Mouse (Mus musculus) ovary, postnatal 36 days (tissue): ENCODE data around the gene Atp8a2.
A peak's percentile ranks its signal among the peaks of the same experiment; 100 is the strongest.
"Not testable (repeated sequence)": the region's sequence is repeated elsewhere in the genome, so short reads cannot be mapped to it uniquely, and the experiment has no call there.

Experiments used
- DNase-seq: peaks from one replicate; pipeline ENCODE4 v3.0.0; 2022; ENCODE audit warnings: low spot score, mixed read lengths

Gene Atp8a2

DNA sequence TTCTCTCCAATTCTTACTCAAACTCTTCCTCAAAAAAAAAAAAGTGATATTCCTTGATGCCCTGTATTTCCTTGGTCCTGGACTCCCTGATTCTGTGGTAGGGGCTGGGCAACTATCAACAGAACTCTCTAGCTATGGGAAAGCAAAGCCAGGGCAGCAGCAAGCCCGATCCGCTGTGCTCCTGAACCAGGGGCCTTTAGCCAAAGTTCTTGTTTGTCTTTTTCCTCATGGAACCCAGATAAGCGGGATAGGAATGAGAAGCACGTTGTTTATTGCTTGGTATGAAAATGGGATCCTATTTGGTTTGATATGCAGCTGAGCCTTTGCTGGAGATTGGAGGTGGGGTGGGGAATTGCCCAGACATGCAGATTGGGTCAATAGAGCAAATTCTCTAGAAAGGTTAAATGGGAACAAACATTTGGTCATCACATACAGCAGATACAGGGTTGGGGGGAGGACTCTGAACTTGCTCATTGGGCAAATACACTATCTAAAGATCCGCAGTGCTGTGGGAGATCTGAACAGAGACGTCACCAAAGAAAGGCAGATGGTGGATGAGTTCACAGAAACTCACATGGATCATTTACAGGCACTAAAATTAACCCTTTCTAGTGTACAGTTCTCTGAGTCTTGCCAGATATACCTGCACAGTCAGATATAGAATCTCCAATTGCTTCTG is 353.6 kb downstream of the Atp8a2 start:
- DNase-seq: no peak

DNA sequence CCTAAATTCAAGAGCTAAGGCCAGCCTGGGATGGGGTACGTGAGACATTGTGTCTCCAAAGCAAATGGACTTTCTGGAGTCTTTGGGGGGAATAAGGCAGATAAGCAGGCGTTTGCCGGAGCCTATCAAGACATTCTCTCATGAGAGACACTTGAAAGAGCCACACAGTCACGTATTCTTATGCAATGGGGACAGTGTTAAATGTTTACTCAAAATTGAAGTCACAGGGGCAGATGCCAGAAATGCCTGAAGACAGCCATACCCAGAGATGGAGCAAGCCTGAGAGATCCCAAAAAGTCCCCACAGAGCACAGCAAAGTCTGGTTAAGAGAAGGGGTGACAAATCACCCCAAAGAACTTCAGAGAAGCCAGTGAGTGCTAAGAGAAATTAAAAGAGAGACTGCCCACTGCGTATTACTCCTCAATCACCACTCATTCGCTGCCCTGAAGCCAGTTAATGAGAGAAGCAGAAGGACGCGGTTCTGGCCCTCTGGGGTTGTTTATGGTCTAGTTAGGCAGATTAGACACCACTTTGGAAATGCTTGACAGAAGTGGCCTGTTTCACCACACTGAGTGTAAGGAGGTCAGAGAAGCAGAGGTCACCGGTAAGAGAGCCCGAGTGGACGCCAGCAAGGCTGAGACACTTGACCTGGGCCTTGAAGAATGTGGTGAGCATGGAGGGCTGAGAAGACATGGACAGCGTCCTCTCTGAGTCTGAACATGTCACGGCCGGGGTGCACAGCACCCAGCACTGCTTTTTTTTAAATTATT is 356.8 kb downstream of the Atp8a2 start:
- DNase-seq: no peak

DNA sequence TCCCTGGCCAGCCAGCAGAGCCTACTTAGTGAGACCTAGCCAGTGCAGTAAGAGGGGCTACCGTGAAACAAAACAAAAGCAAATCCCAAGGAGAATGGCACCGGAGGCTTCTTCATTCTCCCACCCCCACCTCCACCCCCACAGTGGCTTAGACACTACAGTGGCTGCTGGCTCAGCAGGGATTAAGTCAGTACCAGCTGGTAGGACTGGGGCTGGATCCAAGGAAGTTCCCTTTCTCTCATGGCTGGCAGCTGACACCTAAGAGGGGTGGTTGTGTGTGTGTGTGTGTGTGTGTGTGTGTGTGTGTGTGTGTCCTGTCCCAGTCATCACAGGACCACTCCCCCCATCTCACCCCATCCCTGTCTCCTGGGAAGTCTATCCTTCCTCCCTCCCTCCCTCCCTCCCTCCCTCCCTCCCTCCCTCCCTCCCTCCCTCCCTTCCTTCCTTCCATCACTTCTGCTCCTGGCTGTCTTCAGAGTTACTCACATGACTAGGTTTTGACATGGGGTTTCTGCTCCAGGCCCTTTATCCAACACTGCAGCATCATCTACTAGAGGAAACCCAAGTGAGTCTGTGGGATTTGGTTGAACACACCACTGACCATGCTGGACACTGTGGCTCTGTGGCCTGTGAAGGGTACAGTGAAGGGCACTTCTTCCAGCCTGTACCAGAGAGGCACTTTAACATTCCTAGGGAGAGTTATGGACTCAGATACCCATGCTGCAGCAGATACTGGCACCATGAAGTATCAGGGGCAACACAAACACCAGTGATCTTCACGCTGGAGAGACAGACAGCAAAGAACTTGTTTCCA is 358.3 kb downstream of the Atp8a2 start:
- not testable (repeated sequence) for DNase-seq

DNA sequence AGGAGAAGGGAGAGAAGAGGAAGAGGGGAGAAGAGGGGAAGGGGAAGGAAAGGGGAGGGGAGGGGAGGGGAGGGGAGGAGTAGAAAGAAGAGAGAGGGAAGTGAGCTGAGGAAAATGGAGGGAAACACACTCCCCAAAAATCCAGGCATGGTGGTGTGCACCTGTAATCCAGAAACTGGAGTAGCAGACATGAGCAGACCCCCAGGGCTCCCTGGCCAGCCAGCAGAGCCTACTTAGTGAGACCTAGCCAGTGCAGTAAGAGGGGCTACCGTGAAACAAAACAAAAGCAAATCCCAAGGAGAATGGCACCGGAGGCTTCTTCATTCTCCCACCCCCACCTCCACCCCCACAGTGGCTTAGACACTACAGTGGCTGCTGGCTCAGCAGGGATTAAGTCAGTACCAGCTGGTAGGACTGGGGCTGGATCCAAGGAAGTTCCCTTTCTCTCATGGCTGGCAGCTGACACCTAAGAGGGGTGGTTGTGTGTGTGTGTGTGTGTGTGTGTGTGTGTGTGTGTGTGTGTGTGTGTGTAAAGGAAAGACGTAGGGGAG is 359.2 kb downstream of the Atp8a2 start:
- DNase-seq: not testable (repeated sequence)

DNA sequence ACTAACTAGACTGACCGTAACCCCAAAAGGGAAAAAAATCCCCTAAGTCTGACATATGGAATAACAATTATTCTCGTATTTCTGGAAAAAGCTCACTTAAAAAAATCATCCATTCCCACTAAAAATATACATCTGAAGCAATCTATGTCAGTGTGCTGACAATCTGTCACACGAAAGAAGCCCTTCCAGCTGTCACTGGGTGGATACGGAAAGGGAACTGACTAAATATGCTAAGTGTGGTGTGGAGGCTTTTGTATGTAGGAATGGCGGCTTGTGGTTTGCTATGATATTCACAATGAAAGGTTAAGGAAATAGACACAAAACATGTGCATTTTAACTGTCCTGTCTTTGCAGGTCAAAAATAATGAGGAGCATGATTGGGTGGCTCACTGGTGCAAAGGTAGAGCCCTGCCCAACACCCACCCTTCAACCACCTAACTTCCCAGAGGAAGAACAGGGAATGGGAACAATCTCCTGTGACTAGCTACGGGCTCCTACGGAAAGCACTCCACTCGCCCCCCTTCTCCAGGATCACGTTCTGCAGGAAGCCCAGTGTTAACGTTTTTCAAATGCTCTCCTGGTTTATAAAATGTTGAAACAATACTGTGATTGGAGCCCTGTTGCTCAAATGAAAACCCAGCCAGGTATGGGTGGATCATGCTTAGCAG is 360.0 kb downstream of the Atp8a2 start:
- DNase-seq: no peak

DNA sequence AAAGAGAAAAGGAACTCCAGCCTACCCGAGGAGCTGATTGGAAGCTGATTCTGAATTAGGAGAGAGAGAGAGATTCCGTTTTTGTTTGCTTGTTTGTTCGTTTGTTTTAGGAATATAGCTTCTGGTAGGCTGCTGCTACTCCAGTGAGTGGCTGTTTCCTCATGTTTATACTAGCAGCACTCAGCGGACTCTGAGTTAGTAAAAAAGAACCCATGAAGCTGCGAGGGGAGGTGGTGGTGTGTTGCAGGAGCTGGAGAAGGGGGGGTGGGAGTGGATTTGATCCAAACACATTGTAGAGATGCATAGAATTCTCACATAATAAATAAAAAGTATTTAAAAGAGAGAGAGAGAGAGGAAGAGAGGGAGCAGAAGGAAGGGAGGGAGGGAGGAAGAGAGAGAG is 367.4 kb downstream of the Atp8a2 start:
- DNase-seq: no peak

DNA sequence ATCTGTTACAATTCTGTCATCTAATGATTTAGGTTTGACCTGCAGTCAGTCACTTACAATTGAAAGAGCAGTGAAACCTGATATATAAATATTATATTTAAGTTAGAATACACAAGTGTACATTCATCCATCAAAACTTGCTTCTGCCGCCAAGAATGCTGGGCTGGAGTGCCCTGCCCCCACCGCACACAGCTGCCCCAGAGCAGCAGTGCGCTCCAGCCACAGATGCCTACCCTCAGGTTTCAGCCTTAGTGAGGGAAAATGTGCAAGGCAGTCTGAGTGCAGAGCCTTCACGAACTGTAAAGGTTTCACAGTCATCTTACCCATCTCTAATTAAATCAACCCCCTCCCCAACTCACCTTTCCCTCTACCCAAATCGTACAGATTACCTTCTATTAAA is 369.6 kb downstream of the Atp8a2 start:
- no peak for DNase-seq

DNA sequence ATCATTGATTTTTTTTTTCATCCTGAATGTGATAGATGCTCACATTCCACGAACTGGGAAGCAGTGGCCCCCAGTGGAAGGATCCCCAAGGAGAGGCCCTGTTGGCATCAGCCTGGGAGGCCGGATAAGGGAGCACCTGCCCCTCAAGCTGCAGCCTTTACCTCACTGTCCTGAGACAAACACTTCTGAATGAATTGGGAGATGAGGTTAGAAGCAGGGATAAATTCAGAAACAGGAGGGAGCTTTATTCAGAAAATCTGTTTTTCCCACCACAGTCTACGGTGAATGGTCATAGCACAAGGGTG is 376.9 kb downstream of the Atp8a2 start:
- DNase-seq: no peak

DNA sequence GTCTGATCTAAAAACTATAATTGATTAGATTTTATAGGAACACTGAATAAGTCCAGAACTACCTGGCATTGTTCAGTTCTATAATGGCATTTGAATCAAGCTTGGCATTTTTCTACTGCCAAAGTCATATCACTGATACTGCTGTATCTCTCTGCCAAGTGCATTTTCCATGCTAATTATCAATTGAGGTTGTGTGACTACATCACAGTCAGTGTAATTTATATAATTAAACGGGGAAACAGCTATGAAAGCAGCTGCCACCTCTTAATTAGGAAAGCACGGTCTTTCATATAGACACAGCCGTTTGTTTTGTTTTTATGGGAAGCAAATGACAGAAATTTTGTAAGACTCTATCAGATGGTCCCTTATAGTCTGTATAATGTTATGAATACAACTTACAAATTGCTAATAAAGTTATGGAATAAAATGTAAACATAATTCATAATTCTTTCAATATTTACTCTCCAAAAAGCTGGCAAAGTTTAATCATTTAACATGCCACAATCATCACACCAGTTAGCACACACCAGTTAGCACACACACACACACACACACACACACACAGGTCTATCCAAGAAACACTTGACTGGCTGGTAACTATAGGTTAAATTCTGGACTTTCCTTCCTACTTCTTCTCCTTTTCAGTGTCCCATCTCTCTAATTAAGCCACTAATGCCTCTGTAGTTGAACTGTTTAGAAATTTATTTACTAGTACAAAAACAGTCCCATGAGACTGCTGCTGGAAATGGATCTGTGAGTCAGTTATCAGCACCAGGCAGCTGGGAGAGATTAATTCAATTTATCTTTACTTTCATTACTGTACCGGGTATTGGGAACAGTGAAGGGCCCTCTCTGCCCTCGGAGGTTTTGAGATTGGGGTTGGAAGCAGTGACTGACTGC is 377.5 kb downstream of the Atp8a2 start:
- DNase-seq: no peak

DNA sequence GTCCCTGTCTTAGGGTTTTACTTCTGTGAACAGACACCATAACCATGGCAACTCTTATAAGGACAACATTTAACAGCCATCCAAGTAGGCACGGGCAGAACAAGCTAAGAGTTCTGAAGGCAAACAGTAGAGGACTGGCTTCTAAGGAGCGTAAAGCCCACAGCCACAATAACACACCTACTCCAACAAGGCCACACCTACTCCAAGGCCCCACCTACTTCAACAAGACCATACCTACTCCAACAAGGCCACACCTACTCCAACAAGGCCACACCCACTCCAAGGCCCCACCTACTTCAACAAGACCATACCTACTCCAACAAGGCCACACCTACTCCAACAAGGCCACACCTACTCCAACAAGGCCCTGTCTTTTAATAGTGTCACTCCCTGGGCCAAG is 386.7 kb downstream of the Atp8a2 start:
- DNase-seq: not testable (repeated sequence)

DNA sequence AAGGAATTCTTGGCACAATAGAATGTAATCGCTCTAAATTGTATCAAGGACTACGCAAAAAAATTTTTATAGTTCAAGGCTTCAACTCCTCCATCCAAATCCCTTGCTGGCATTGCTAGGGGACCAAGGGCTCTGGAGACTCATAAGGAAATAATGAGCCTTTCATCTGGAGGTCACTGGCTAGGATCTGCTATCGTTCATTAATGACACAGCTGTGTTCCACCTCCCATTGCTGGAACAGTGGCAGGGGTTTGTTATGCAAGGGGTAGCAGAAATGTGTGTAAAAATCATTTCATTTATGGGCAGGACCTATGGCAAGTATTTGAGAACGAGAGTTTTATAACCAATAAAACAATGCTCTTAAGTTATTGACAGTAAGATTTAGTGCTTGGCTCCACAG is 387.2 kb downstream of the Atp8a2 start:
- no peak for DNase-seq

DNA sequence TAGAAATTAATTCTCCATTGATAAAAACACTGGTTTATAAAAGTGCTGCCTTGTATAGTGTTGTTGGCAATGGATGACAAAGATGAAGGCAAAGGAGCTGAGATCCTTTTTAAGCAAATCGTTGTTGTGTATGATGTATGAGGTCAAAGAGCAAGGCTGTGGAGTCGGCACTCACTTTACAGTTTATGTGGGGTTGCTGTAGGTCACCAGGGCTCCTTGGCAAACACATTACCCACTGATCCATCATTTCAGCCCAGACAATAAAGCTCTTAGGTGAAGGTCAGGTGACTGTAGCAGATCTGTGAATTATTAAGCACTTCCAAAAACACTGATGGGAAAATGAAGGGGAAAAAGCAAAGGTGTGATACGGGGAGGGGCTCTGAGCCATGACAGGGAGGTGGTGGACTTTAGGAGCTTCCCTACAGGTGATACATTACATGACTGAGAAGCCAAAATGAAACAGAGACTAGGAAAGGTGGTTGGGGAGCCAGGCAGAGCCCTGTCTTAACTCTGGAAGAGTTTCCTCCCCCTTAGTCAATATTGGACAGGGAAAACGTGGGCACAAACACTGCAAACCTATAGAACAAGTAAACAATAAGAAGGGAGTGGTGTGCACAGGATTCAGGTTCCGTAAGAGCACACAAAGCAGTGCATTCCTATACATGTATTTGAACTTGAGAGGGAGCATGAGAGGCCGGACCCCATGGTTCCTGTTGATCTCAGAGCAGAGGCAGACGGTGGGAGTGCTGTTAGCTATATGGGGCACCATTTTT is 389.3 kb downstream of the Atp8a2 start:
- no peak for DNase-seq

DNA sequence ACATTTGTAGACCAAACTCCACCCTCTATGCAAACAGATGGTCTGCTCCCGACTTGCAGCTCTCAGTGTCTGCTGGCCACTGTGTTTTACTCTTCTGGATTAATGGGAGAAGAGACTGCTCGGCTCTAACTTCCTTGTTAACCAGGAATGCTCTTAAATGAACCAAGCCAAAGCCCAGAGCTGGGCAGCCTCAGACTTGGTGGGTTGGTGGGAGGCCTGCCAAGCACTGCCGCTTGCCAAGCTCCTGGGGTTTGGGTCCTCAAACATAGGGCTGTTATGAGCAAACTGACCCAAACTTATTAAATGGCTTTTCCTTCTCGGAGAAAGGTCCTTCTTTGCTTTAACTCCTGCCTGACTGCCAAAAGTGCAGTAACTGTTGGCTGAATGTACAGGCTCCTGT is 390.1 kb downstream of the Atp8a2 start:
- peak; percentile 20 for DNase-seq

DNA sequence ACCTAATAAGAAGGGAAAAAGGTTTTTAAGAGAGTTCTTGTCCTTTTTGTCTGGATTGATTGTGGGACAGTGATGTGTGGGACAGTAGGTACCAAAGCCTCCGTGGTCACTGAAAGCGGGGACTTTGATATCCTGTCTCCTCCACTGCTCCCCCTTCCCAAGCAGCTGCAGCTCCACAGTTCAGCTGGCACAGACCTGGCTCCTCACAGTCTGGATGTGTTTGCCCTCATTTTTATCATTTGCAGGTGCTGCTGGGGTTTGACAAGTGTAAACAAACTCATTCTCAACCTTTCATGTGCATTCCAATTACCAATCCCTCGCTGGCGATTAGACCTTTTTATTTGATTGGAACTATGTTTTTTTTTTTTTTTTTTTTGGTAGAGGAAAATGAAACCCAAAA is 390.8 kb downstream of the Atp8a2 start:
- no peak for DNase-seq

DNA sequence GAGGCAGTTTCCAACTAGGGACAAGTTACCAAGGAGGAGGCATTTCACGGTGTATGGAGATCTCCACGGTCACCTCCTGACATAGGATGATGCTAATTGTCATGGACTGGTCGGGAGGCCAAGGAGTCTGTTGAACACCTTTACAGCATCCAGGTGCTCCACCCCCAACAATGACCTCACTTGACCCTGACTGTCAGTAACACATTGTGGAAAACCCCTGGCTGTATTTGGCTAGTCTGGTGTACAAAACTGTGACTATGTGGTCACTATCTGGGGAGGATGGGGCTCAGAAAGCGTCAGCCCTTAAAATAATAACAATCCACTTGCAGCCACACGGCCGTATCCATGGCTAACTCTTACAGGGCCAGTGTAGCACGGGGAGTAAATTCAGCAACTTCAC is 391.3 kb downstream of the Atp8a2 start:
- DNase-seq: no peak

DNA sequence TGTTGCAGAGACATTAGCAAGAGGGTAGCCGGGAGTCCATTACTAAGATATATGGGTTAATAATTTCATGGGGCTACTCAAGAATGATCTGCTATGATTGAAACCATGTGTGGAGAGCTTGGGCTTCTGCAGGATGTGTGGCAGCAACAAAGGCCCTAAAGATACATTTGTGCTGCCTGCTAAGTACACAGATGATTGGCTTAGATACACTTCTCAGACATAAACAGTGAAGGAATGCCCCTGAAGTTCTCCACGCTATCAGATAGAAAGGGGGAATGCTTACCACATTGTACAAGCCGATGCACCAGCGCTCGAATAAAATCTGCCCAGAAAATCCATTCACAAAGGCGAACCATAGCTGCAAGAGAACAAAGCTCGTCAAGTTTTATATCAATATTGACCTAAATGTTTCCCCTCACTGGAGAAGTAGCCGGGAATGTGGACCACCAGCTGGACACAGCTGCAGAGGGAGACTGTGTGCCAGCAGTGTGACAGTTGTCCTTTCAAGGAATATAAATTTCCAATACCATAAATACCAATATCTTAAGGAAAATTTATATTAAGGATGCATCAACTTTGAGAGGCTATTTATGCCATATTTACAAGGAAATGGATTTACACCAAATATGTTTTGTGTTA is 394.9 kb downstream of the Atp8a2 start:
- no peak for DNase-seq

DNA sequence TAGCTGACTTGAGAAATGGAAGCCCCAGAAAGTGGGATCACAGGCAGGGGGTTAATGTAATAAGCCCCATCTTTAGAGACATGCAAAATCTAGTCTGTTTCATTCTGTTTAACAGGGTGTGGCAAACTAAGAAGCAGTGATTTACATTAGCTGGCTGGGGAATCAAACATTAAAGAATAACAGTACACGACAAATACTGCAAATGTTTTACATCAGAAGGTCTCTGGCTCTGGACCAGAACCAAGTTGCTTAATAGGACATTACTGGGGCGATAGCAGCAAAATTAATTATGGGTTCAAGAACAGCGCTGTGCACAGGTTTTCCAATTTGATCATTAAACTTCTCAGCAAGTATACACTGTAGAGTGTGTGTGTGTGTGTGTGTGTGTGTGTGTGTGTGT is 397.5 kb downstream of the Atp8a2 start:
- no peak for DNase-seq

DNA sequence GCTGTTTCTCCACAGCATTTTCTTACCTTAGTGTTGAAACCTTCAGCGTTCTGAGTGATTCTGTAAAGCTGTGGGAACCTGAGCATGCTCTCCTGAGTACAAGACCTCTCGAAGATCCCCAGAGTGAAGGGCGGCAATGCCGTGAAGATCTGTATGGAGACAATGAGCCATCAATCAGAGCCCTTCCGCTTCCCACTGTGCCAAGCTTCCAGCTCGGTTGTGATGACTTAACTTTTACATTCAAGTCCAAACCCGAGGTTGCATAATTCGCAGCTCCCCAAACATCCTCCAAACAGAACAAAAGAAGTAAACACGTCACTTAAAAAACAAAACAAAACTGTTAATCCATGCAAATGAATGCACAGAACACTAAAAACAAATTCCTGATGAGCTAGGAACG is 403.1 kb downstream of the Atp8a2 start:
- no peak for DNase-seq

DNA sequence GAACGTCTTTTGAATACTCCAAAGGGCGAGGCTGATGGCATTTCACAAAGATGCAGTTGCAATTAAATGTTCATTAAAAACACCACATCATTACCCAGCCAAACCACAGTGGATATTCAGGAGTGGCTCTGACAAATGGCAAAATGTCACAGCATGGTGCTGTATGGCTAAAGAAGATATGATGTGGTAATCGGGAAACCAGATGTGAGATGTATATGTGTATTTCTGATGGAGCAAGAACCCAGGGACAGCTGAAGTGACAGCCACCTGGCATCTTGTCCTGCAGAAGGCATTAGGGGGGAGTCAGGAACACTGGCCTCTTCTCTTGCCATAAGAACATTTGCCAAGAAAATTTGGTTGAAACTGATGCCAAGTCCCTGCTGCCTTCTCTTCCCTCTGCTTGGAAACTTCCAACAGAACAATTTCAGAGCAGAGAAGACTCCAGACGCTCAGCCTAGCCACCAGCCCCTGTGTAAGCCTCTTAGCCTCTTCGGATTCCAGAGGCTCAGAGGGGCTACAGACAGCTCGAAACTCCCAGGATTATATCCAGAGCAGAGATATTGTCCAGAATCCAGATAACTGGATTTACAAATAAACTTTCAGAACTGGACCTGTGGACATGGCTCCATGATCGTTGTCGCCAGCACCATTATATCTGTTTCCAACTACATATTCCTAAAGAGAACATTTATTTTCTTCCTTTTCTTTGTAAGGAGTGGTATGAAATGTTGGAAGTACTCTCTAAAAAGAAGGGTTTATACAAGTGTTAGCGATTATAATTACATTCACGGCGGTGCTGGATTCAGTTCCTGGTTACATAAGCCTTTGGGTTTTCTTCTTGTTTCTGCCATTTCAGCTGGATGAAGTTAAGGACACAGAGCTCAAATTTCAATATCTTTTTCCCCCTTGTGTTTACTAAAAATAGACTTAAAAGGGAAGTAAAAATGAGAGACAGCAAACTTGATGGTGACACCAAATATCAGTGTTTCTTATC is 413.3 kb downstream of the Atp8a2 start:
- DNase-seq: no peak
